Mouse (Mus musculus) left cerebral cortex, adult 2 months (tissue): Measurements from ENCODE around the gene Phldb2. TPM values are rescaled to one million over a fixed set of nuclear protein-coding genes. Genes with fewer than 3 reads are reported as not detected.

Source experiments
- DNase-seq, 2 experiments: peaks; one replicate each; pipeline ENCODE4 v3.0.0; 2021 to 2022; ENCODE audit warnings: low spot score in 2 of 2, mixed read lengths in 1 of 2; ENCODE audit errors: extremely low spot score in 1 of 2
- H3K27ac ChIP-seq: fragments of 200-600 bp; 2 replicates; pipeline ENCODE4 v1.8.1; 2022
- H3K4me3 ChIP-seq: fragments of 200-600 bp; 2 replicates; pipeline ENCODE4 v1.8.1; 2022
- CTCF ChIP-seq: fragments of 200-600 bp; IDR thresholded peaks from 2 replicates; pipeline ENCODE4 v1.8.1; 2022; ENCODE audit warnings: antibody characterized with exemption, mild to moderate bottlenecking, moderate library complexity
- intact Hi-C: fragments of 180-260 bp; cut with DNase I; formaldehyde crosslinking; loops from one replicate; pipeline ENCODE4 v1.15.1; 2025
- total RNA-seq, 2 experiments: library from RNA; stranded (reverse); gene quantifications; 2 replicates each; pipeline ENCODE4 v1.2.3; 2021

The Phldb2 gene
- total RNA-seq, 2 experiments from 2014 or later = 6.0 to 6.1 TPM

DNA sequence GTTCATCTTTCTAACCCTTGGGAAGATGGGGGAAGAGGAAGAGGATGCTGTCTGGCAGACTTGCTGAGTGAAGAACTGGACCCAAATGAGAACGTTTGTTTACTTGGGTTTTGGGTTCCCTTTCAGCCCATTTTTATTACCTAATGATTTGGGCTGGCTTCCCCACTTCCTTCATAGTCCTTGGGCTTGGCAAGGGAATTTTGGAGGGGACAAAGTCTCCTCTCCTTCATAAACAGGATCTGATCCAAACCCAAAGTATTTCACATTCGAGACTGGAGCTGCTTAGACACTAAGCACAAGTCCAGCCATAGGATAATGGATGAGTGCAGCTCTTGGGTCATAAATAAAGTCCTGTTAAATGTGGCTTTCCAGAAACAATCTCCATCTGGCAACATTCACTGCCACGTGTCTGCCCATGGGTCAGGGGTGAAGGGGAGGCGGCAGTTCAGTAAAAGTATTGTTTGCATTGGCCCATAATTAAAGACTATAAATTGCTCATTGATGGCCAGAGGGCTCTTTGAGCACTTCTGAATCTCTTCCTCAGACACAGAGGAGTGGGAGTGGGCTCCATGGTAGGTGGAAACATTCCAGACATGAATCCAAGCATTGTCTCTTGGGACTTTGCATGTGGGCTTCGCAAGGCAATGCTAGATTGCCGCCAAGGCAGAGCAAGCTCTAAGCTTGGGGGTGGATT, 29.5 kb downstream of the Phldb2 start:
- no peak for DNase-seq
- TF ChIP-seq CTCF = no peak
- Histone ChIP-seq H3K27ac (no peak overlapping the region), H3K4me3 (no peak overlapping the region)
- intact Hi-C loops = no loop called here

- Histone ChIP-seq H3K27ac (no peak overlapping the region), H3K4me3 (no peak overlapping the region)
- intact Hi-C loops = no loop called here
- DNase-seq = no peak
- TF ChIP-seq CTCF = no peak
Observed at GRCm38 (mm10) chr16:45922546-45923229, 30.7 kb downstream of the Phldb2 start.

DNA sequence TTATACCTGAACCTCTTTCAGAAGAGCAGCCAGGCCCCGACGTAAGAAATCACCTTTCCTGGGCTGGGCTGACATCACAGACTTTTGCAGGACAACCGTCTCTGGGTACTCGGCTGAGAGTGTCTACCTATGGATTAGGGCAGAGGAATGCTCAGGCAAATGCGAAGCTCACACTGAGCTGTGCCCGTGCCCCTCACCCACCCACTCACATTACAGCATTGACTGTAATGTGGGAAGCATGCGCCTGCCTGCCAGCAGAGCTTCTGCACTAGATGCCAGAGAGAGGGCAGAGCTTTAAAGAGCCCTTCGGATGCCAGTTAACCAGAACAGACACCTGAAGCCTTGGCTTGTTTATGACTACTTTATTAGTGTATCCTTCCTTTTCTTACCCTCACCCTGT, 33.8 kb downstream of the Phldb2 start:
- intact Hi-C loops = no loop called here
- H3K4me3 ChIP-seq = no peak overlapping the region
- DNase-seq = peak; percentile 17 to 25
- no peak for TF ChIP-seq CTCF
- H3K27ac ChIP-seq = no peak overlapping the region

DNA sequence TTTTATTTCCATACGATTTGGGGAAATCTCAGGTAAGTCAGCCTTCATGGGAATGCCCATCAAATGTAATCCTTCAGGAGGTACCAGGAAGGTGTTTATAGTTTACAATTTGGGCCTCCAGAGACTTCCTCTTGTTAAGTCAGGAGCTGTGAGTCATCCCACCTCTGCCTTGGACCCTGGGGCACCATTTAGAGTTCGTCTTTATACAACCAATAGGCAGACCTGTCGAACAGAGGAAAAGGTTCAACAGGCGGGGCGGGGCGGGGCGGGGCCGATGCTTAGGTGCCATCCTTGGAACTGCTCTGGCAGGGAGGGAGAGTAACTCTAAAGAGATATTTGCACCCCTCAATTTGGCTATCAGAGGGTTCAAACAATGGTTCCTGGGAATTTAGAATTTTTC, 49.8 kb downstream of the Phldb2 start:
- no peak for DNase-seq
- intact Hi-C loops = no loop called here
- no peak overlapping the region for H3K27ac ChIP-seq
- H3K4me3 ChIP-seq = no peak overlapping the region
- no peak for TF ChIP-seq CTCF

DNA sequence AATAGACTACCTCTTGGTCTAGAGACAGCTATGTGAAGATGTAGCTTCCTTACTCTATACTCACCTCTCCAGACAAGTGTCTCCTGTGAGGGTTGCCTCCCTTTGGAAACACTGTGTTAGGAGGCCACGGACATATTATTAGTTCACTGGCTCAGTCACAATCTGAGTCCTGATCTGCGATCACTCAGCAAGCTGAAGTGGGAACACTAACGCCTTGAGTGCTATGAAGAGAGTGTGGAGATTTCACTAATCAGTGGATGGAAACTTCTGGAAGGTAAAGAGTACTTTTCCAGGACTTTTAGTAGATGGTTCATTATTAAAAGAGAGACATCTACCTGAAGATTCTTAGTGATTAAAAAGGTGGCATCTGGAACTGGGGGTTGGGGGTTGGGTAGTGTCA, 54.9 kb downstream of the Phldb2 start:
- intact Hi-C loops = no loop called here
- TF ChIP-seq CTCF = no peak
- H3K27ac ChIP-seq = no peak overlapping the region
- no peak overlapping the region for H3K4me3 ChIP-seq
- DNase-seq = no peak

DNA sequence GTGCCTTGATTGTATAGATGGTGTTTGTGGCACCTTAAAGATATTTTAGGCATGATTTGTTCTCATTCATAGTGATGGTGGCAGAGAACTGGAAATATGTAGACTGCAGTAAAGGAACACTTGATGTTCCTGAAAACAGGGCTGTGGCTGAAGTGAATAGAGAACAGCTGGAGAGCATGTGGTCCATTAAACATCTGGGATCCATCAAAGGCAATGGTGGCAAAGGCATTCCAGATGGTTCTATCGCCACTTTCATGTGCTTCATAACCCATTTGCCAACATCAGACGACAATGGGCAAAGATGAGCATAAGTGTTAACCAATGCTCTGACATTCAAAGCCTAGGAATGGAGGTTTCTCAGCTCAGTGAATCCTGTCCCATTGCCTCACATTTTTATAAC, 56.8 kb downstream of the Phldb2 start:
- Histone ChIP-seq H3K27ac (no peak overlapping the region), H3K4me3 (no peak overlapping the region)
- intact Hi-C loops = no loop called here
- TF ChIP-seq CTCF = no peak
- DNase-seq = no peak

GRCm38 (mm10) chr16:45894998-45895397, 58.4 kb downstream of the Phldb2 start:
- H3K4me3 ChIP-seq = no peak overlapping the region
- H3K27ac ChIP-seq = no peak overlapping the region
- DNase-seq = no peak
- intact Hi-C loops = no loop called here
- no peak for TF ChIP-seq CTCF

DNA sequence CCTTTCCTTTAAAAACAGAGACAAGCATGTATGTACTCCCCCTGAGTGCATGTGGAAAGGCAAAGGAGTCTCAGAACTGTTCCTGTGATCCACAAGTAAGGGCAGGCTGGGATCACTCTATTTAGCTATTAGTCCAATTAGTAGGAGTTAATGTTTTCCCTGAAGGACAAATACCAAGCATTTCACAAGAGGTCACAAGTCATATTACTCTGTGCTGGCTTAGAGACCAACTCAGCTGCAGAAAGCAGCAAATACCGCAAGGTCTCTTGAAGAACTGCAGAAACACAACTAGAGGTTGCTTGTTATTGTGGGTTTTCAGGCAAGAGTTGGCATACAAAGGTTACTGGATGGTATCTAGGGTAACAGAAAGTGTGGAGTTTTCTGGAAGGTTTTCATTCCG, 59.6 kb downstream of the Phldb2 start:
- Histone ChIP-seq H3K4me3 (no peak overlapping the region), H3K27ac (no peak overlapping the region)
- intact Hi-C loops = no loop called here
- no peak for DNase-seq
- TF ChIP-seq CTCF = no peak

GRCm38 (mm10) chr16:45892928-45893327, 60.5 kb downstream of the Phldb2 start:
- H3K4me3 ChIP-seq = no peak overlapping the region
- no peak overlapping the region for H3K27ac ChIP-seq
- no peak; the same call in 1 of the 2 replicates for TF ChIP-seq CTCF
- intact Hi-C loops = no loop called here
- no peak for DNase-seq

DNA sequence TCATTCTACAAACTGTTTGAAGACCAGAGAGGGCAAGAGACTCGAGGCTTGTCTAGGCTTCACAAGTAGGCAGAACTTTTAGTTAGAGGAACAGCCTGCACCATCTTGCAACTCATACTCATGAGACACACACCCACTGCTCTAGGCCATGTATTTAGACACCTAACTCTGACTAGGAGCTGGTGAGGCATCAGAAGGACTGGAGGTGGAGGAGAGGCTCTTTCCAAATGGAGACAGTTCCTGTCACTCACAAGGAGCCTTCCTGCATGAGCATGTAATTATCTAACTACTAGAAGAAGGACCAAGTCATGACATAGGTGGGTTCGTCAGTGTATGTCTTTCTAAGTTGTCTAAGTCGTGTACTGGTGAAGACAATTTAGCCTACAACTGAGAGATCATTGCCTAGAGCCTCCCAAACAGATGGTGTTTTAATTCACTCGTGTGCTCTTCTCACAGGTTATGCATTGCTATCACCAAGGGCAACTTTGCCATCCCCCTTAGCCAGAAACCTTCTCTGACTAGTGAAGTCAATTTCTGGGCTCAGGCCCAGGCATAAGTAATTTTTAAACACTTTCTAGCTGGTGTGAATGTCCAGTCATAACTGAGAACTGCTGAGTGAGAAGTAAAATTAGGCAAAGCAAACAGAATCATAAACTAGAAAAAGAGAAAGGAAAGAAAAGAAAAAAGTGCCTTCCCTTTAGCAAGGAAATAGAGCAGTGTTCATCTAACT, 62.8 kb downstream of the Phldb2 start:
- Histone ChIP-seq H3K27ac (peak overlapping the region; percentile 50; the same call in 1 of the 2 replicates), H3K4me3 (no peak overlapping the region)
- TF ChIP-seq CTCF = no peak
- peak in 1 of 2 experiments; percentile 22 for DNase-seq
- intact Hi-C loops = loop anchor here (1.0 kb wide), 1 partner anchor 79 kb away; no protein-coding TSS in a partner anchor

- TF ChIP-seq CTCF = no peak
- intact Hi-C loops = loop anchor here (1.0 kb wide), 1 partner anchor 78 kb away; no protein-coding TSS in a partner anchor
- Histone ChIP-seq H3K27ac (no peak overlapping the region), H3K4me3 (no peak overlapping the region)
- no peak for DNase-seq
Observed at GRCm38 (mm10) chr16:45889636-45890035, 63.8 kb downstream of the Phldb2 start.

DNA sequence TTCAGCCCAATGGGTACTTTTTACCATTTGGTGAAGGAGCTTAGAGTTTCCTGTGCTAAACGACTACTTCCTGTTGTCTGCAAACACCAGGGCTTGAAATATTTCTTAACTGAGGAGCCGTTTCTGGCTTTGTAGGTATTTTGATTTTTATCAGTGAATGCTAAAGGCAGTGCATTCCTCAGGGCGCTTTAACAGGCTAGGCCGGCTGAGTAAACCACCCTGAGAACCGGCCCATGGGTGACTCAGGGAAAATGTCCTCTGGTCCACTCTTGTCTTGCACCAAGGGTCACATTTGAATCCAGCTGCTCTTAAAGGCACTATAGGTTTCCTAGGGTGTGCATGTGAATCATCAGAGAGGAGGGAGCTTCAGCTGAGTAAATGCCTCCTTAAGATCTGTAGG, 66.8 kb downstream of the Phldb2 start:
- intact Hi-C loops = no loop called here
- no peak for TF ChIP-seq CTCF
- Histone ChIP-seq H3K27ac (no peak overlapping the region), H3K4me3 (no peak overlapping the region)
- DNase-seq = no peak
